Mouse (Mus musculus): ENCODE measurements around the gene Paqr6. TPM values are rescaled to one million over a fixed set of nuclear protein-coding genes. Genes with fewer than 3 reads are reported as not detected.
A peak's percentile ranks its signal among the peaks of the same experiment; 100 is the strongest.
"Not testable (repeated sequence)": the region's sequence is repeated elsewhere in the genome, so short reads cannot be mapped to it uniquely, and the experiment has no call there.

The Paqr6 gene
- polyA plus RNA-seq, 2 experiments = 13.9 to 17.2 TPM

DNA sequence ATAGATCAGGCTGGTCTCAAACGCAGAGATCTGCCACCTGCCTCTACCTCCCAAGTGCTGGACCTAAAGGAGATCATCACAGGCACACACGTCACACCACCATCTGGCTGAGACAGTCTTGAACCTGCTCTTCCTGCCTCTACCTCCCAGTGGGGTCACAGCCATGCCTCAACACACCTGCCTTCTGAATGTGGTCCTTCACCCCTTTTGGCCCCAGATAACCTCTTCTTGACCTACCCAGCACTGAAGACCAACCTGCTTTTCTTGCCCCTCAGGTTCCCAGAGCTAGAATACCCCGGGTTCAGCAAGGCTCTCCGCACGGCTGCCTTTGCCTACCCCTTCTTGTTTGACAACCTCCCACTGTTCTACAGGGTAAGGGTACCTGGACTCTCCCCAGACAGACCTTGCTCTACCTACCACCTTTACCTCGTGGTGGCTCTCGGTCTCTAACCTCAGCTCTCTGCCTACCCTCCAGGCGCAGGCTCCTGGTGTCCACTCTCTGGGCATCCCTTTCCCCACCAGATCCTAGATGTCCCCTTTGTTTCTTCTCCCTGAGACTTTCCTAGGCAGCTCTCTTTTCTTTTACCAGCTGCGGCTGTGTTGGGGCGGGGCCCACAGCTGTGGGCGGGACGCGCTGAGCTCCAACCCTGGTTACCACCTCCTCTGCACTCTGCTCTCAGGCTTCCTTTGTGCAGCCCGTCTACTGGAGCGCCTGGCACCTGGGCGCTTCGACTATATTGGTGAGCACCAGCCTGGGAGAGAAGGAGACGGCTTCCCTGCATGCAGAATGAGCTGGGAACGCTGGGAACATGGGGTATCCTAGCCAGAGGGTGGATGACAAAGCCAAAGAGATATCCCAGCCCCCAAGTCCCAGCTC is 11.6 kb downstream of the Paqr6 start:
- peak; percentile 76; the same call in 1 of the 2 replicates for TF ChIP-seq POLR2A (IDR thresholded peaks at IDR 0.05; ENCODE audit: borderline replicate concordance, extremely low read depth, insufficient read depth, insufficient read length)
- H3K9me3 ChIP-seq (ENCODE audit: control insufficient read depth, low read length); H3K27me3 ChIP-seq (ENCODE audit: control insufficient read depth, insufficient read depth, low read length); H3K36me3 ChIP-seq (ENCODE audit: control insufficient read depth, insufficient read depth, low read length); H3K4me1 ChIP-seq (ENCODE audit: control insufficient read depth, insufficient read depth, low read length): not testable (repeated sequence)
- Histone ChIP-seq H3K4me2 (replicated peaks; ENCODE audit: low read depth, low read length, severe bottlenecking) (peak overlapping the region; percentile 30), H3K9ac (ENCODE audit: low read depth, low read length, severe bottlenecking) (peak overlapping the region; percentile 34; the same call in 1 of the 2 replicates), H3K27ac (replicated peaks; ENCODE audit: low read depth, low read length) (0 out of 2 replicates have a peak overlapping the region, but pooled peaks have one; percentile 26), H3K4me3 (replicated peaks; ENCODE audit: low read length) (peak overlapping the region; percentile 6)
- 13% methylated on average over 16 of the region's 19 CpGs for WGBS
- peak; percentile 64 for DNase-seq (ENCODE audit: low spot score)
- ATAC-seq (ENCODE audit: low FRiP score, low read depth) = peak; percentile 92

DNA sequence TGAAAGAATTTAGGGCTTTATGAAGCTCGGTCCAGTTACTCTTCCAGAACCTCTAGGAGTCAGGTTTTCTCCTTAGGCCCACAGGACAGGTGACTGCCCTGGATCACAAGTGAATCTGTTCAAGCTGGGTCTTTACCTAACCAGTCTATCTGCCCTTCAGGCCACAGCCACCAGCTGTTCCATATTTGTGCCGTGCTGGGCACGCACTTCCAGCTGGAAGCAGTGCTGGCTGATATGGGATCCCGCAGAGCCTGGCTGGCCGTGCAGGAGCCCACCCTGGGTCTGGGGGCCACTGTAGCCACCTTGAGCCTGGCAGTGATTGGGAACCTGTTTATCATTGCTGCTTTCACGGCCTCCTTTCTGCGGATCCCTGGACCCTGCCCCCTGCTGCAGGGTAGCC is 12.3 kb downstream of the Paqr6 start:
- WGBS = 15% methylated on average over 6 of the region's 7 CpGs
- not testable (repeated sequence) for H3K36me3 ChIP-seq (ENCODE audit: control insufficient read depth, insufficient read depth, low read length); H3K27me3 ChIP-seq (ENCODE audit: control insufficient read depth, insufficient read depth, low read length); H3K4me1 ChIP-seq (ENCODE audit: control insufficient read depth, insufficient read depth, low read length); DNase-seq (ENCODE audit: low spot score); H3K9me3 ChIP-seq (ENCODE audit: control insufficient read depth, low read length)
- Histone ChIP-seq H3K9ac (ENCODE audit: low read depth, low read length, severe bottlenecking) (peak overlapping the region; percentile 34; the same call in 1 of the 2 replicates), H3K27ac (replicated peaks; ENCODE audit: low read depth, low read length) (0 out of 2 replicates have a peak overlapping the region, but pooled peaks have one; percentile 26), H3K4me3 (replicated peaks; ENCODE audit: low read length) (0 out of 2 replicates have a peak overlapping the region, but pooled peaks have one; percentile 6), H3K4me2 (replicated peaks; ENCODE audit: low read depth, low read length, severe bottlenecking) (peak overlapping the region; percentile 30)
- peak; percentile 32; the same call in 1 of the 2 replicates for ATAC-seq (ENCODE audit: low FRiP score, low read depth)

DNA sequence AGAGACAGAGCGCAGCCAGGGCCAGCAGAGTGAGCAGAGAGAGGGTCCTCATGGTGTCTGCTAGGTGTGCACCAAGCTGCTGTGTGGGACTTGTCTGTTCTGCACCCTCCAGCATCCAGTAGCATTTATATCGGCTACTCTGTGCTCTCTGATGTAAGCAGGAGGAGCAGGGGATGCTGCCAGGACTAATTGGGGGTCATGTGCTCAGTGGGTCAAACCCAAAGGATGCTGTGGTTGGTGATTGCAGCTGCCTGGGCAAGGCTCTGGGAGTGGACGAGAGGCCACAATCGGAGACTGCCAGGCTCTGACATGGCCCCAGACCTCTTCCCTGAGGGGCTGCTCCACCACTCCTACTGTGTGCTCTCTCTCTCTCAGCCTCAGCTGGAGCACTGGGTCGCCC is 14.2 kb downstream of the Paqr6 start, which contains the start of gene Bglap2:
TSS of gene Bglap2 (minus strand) at position 101 of the 400 bp plus-strand sequence.
- not testable (repeated sequence) for H3K36me3 ChIP-seq (ENCODE audit: control insufficient read depth, insufficient read depth, low read length); H3K9me3 ChIP-seq (ENCODE audit: control insufficient read depth, low read length); H3K4me2 ChIP-seq (replicated peaks; ENCODE audit: low read depth, low read length, severe bottlenecking); H3K9ac ChIP-seq (ENCODE audit: low read depth, low read length, severe bottlenecking); H3K4me3 ChIP-seq (replicated peaks; ENCODE audit: low read length); ATAC-seq (ENCODE audit: low FRiP score, low read depth); H3K27me3 ChIP-seq (ENCODE audit: control insufficient read depth, insufficient read depth, low read length); H3K27ac ChIP-seq (replicated peaks; ENCODE audit: low read depth, low read length); H3K4me1 ChIP-seq (ENCODE audit: control insufficient read depth, insufficient read depth, low read length); DNase-seq (ENCODE audit: low spot score)
- WGBS = 72% methylated on average over 4 of the region's 5 CpGs

GRCm38 (mm10) chr3:88381389-88382315 is 17.3 kb downstream of the Paqr6 start:
- not testable (repeated sequence) for H3K27ac ChIP-seq (replicated peaks; ENCODE audit: low read depth, low read length)
- peak overlapping the region; percentile 21 for H3K4me3 ChIP-seq (replicated peaks; ENCODE audit: low read length)

DNA sequence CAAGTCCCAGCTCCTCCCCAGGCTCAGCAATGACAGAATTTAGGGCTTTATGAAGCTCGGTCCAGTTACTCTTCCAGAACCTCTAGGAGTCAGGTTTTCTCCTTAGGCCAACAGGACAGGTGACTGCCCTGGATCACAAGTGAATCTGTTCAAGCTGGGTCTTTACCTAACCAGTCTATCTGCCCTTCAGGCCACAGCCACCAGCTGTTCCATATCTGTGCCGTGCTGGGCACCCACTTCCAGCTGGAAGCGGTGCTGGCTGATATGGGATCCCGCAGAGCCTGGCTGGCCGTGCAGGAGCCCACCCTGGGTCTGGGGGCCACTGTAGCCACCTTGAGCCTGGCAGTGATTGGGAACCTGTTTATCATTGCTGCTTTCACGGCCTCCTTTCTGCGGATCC is 18.0 kb downstream of the Paqr6 start:
- H3K36me3 ChIP-seq (ENCODE audit: control insufficient read depth, insufficient read depth, low read length); H3K27ac ChIP-seq (replicated peaks; ENCODE audit: low read depth, low read length); H3K9ac ChIP-seq (ENCODE audit: low read depth, low read length, severe bottlenecking); H3K4me2 ChIP-seq (replicated peaks; ENCODE audit: low read depth, low read length, severe bottlenecking); ATAC-seq (ENCODE audit: low FRiP score, low read depth); DNase-seq (ENCODE audit: low spot score); H3K9me3 ChIP-seq (ENCODE audit: control insufficient read depth, low read length); H3K27me3 ChIP-seq (ENCODE audit: control insufficient read depth, insufficient read depth, low read length); H3K4me3 ChIP-seq (replicated peaks; ENCODE audit: low read length); H3K4me1 ChIP-seq (ENCODE audit: control insufficient read depth, insufficient read depth, low read length): not testable (repeated sequence)
- WGBS = 17% methylated on average over 1 of the region's 7 CpGs

More at GRCm38 (mm10) chr3:88381389-88382315, 17.3 kb downstream of the Paqr6 start:
- Histone ChIP-seq H3K9ac (ENCODE audit: low read depth, low read length, severe bottlenecking) (peak overlapping the region; percentile 38; the same call in 1 of the 2 replicates), H3K4me2 (replicated peaks; ENCODE audit: low read depth, low read length, severe bottlenecking) (peak overlapping the region; percentile 47)
- not testable (repeated sequence) for H3K36me3 ChIP-seq (ENCODE audit: control insufficient read depth, insufficient read depth, low read length); H3K4me1 ChIP-seq (ENCODE audit: control insufficient read depth, insufficient read depth, low read length); H3K27me3 ChIP-seq (ENCODE audit: control insufficient read depth, insufficient read depth, low read length); H3K9me3 ChIP-seq (ENCODE audit: control insufficient read depth, low read length)
- WGBS = 11% methylated on average over 17 of the region's 22 CpGs
- peak; percentile 26 for DNase-seq (ENCODE audit: low spot score)
- peak; percentile 81 for ATAC-seq (ENCODE audit: low FRiP score, low read depth)

All from limb, embryonic 14.5 days (tissue).